Mouse (Mus musculus): ENCODE results near the gene 9930022D16Rik. TPM values are rescaled to one million over a fixed set of nuclear protein-coding genes. Genes with fewer than 3 reads are reported as not detected.

9930022D16Rik gene
- polyA plus RNA-seq (2012; rRNA removed), result not detected in 2 replicates

DNA sequence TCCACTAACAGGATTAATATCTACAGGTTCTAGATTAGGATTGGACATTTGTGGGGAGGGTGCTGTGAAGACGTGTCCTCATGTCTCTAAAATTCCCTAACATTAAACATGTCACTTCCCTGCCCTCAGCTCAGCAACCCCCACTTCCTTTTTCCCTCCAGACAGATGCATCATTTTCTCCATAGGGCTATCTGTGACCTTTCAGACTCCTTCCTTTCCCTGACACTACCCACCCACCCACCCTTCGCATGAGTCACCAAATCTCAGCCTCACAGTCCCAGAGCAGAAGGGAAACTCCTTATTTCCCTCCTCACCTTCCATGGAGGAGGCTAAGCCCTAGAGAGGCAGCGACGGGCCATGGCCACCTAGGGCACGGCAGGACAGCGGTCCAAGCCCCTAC is at the start of gene 9930022D16Rik:
TSS of gene 9930022D16Rik (plus strand) at position 301 of the 400 bp plus-strand sequence.

GRCm38 (mm10) chr11:109425392-109426271 is 11.9 kb downstream of the 9930022D16Rik start, which contains the start of gene Amz2:
Gene Amz2, plus strand, starts transcription at chr11:109425946.

Other genes with a start within 250 kb of the 9930022D16Rik start
- 2.0 and 2.4 TPM in 2 replicates for gene Rgs9, start 115.8 kb upstream of the 9930022D16Rik start, polyA plus RNA-seq (2012; rRNA removed)
- gene Gna13, start 51.1 kb upstream of the 9930022D16Rik start, polyA plus RNA-seq (2012; rRNA removed), result 56.4 and 56.5 TPM in 2 replicates
- 17.2 and 18.5 TPM in 2 replicates for gene Amz2, start 12.0 kb downstream of the 9930022D16Rik start, polyA plus RNA-seq (2012; rRNA removed)
- 3.2 and 3.9 TPM in 2 replicates for gene Arsg, start 59.5 kb downstream of the 9930022D16Rik start, polyA plus RNA-seq (2012; rRNA removed)
- 1.0 and 1.3 TPM in 2 replicates for gene Slc16a6, start 59.7 kb downstream of the 9930022D16Rik start, polyA plus RNA-seq (2012; rRNA removed)
- 13.7 and 17.1 TPM in 2 replicates for gene Wipi1, start 198.1 kb downstream of the 9930022D16Rik start, polyA plus RNA-seq (2012; rRNA removed)
- 62.4 and 63.7 TPM in 2 replicates for gene Prkar1a, start 235.5 kb downstream of the 9930022D16Rik start, polyA plus RNA-seq (2012; rRNA removed)